Mouse (Mus musculus) gastrocnemius, adult 18-20 months (tissue): ENCODE results near the gene Ftsj3. TPM values are rescaled to one million over a fixed set of nuclear protein-coding genes. Genes with fewer than 3 reads are reported as not detected.
"Not testable (repeated sequence)": the region's sequence is repeated elsewhere in the genome, so short reads cannot be mapped to it uniquely, and the experiment has no call there.

Experiments
- DNase-seq: peaks from one replicate; pipeline ENCODE4 v3.0.0; 2021; ENCODE audit warnings: low spot score
- total RNA-seq, 2 experiments: library from RNA; stranded (reverse); gene quantifications; 2 replicates each; pipeline ENCODE4 v1.2.3; 2021

Ftsj3 gene
- total RNA-seq, 2 experiments from 2014 or later, result 20.7 to 20.9 TPM

GRCm38 (mm10) chr11:106269060-106269431 is 13.2 kb upstream of the Ftsj3 start:
- no peak for DNase-seq

GRCm38 (mm10) chr11:106268326-106269059 is 12.6 kb upstream of the Ftsj3 start:
- peak; percentile 94 for DNase-seq

- DNase-seq, result no peak
These were observed 12.0 kb upstream of the Ftsj3 start for GRCm38 (mm10) chr11:106267871-106268270.

GRCm38 (mm10) chr11:106267311-106267852 is 11.5 kb upstream of the Ftsj3 start:
- DNase-seq, result peak; percentile 62

GRCm38 (mm10) chr11:106266431-106266830 is 10.6 kb upstream of the Ftsj3 start:
- DNase-seq, result no peak

- no peak for DNase-seq
These were observed 9.7 kb upstream of the Ftsj3 start for GRCm38 (mm10) chr11:106265570-106265969.

GRCm38 (mm10) chr11:106264988-106265387 is 9.1 kb upstream of the Ftsj3 start:
- no peak for DNase-seq

- DNase-seq, result no peak
These were observed 8.1 kb upstream of the Ftsj3 start for GRCm38 (mm10) chr11:106263963-106264362.

- DNase-seq, result no peak
These were observed 5.1 kb upstream of the Ftsj3 start for GRCm38 (mm10) chr11:106260826-106261450.

GRCm38 (mm10) chr11:106256775-106257174 is 896 bp upstream of the Ftsj3 start:
- peak; percentile 34 for DNase-seq

- no peak for DNase-seq
These were observed 705 bp downstream of the Ftsj3 start for GRCm38 (mm10) chr11:106255174-106255573.

GRCm38 (mm10) chr11:106254767-106255166 is 1.1 kb downstream of the Ftsj3 start:
- no peak for DNase-seq

- no peak for DNase-seq
These were observed 6.6 kb downstream of the Ftsj3 start for GRCm38 (mm10) chr11:106249326-106249725.

- DNase-seq, result no peak
These were observed 9.0 kb downstream of the Ftsj3 start for GRCm38 (mm10) chr11:106246834-106247233.

GRCm38 (mm10) chr11:106233978-106234377 is 21.9 kb downstream of the Ftsj3 start:
- DNase-seq, result not testable (repeated sequence)

- no peak for DNase-seq
These were observed 35.3 kb downstream of the Ftsj3 start for GRCm38 (mm10) chr11:106220603-106221002.

- DNase-seq, result peak; percentile 90
These were observed 39.0 kb downstream of the Ftsj3 start, which contains the start of gene Ddx42 for GRCm38 (mm10) chr11:106216730-106217490. Gene Ddx42, plus strand, starts transcription at chr11:106216926.

- peak; percentile 97 for DNase-seq
These were observed 39.8 kb downstream of the Ftsj3 start, which contains the start of gene Ccdc47 for GRCm38 (mm10) chr11:106215927-106216729. Gene Ccdc47, minus strand, starts transcription at chr11:106216344.

- DNase-seq, result no peak
These were observed 40.4 kb downstream of the Ftsj3 start for GRCm38 (mm10) chr11:106215450-106215859.

GRCm38 (mm10) chr11:106214856-106215255 is 41.0 kb downstream of the Ftsj3 start:
- no peak for DNase-seq

- no peak for DNase-seq
These were observed 43.1 kb downstream of the Ftsj3 start for GRCm38 (mm10) chr11:106212771-106213170.
